Mouse (Mus musculus) testis, adult 2 months (tissue): ENCODE data around the gene Abca1. TPM values are rescaled to one million over a fixed set of nuclear protein-coding genes. Genes with fewer than 3 reads are reported as not detected.

Source experiments
- H3K27ac ChIP-seq: fragments of 200-500 bp; 2 replicates; pipeline ENCODE4 v1.5.1; 2012; ENCODE audit warnings: low read depth, low read length; ENCODE audit not compliant: control insufficient read depth, insufficient read depth
- H3K27me3 ChIP-seq: fragments of 200-500 bp; 2 replicates; pipeline ENCODE4 v1.6.1; 2012; ENCODE audit warnings: mild to moderate bottlenecking, low read length, moderate library complexity; ENCODE audit not compliant: control insufficient read depth, insufficient read depth
- H3K36me3 ChIP-seq: fragments of 200-500 bp; 2 replicates; pipeline ENCODE4 v1.6.1; 2012; ENCODE audit warnings: mild to moderate bottlenecking, low read length; ENCODE audit not compliant: control insufficient read depth, insufficient read depth
- H3K4me1 ChIP-seq: fragments of 200-500 bp; 2 replicates; pipeline ENCODE4 v1.6.1; 2012; ENCODE audit warnings: low read length; ENCODE audit not compliant: control insufficient read depth, insufficient read depth
- H3K4me3 ChIP-seq: fragments of 200-500 bp; 2 replicates; pipeline ENCODE4 v1.5.1; 2012; ENCODE audit warnings: low read depth, mild to moderate bottlenecking, low read length, moderate library complexity, mixed read lengths; ENCODE audit not compliant: control insufficient read depth
- CTCF ChIP-seq: fragments of 200-500 bp; IDR thresholded peaks from 2 replicates; pipeline ENCODE4 v1.5.1; 2012; ENCODE audit warnings: low read depth, mild to moderate bottlenecking, inconsistent platforms, low read length, moderate library complexity; ENCODE audit not compliant: control insufficient read depth, insufficient read depth, insufficient replicate concordance
- POLR2A ChIP-seq: fragments of 200-500 bp; IDR thresholded peaks from 2 replicates; pipeline ENCODE4 v1.6.1; 2012; ENCODE audit warnings: low read depth, mild to moderate bottlenecking, inconsistent platforms, low read length, moderate library complexity; ENCODE audit not compliant: control insufficient read depth
- polyA plus RNA-seq: library from polyadenylated mRNA; depleted of rRNA; stranded (reverse); fragments of >200 nt; gene quantifications from 2 replicates; pipeline ENCODE4 v1.2.3, GENCODE M21; 2012

Abca1 gene
- polyA plus RNA-seq, 1 experiment = 9.8 TPM

DNA sequence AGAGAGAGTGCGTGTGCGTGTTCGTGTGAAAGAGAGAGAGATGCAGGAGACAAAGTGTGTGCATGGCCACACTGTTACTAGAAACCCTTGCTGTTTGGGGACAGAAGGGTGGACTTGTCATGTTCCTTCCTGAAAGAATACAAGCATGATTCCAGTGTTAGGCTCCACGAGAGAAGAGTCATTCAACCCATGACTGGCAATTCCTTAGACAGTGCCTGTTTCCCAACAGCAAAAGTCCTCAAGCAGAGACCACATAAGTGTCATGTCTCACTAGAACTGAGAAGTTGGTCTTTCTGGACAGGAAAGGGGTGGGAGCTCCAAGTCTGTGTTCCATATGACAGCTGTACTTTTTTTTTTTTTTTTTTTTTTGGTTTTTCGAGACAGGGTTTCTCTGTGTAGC lies 10.1 kb downstream of the Abca1 start:
- no peak overlapping the region for H3K27ac ChIP-seq
- TF ChIP-seq POLR2A = no peak
- no peak for TF ChIP-seq CTCF
- no peaks in the 10 kb centered on the region; the same call in 1 of the 2 replicates for H3K4me1 ChIP-seq
- H3K36me3 ChIP-seq = no peaks in the 10 kb centered on the region
- no peak overlapping the region for H3K4me3 ChIP-seq
- no peaks in the 10 kb centered on the region for H3K27me3 ChIP-seq

DNA sequence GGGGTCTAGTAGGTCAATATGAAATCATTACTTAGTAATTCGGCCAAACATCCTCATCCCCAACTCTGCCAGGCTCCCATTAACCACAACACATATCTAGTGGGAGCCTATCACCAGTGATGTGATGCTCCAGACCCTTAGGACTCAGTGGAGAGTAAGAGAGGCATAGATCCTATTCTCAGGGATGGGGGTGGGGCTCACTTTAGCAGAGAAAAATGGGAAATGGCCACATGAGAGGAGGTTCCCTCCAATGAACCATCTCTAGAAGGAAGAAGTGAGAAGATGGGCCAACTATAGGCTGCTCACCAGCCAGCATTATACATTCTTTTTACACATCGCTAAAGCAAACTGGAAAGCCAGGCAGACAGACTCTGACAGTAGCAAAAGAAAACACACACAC lies 10.9 kb downstream of the Abca1 start:
- H3K27ac ChIP-seq = no peak overlapping the region; the same call in 1 of the 2 replicates
- H3K4me3 ChIP-seq = no peak overlapping the region
- no peaks in the 10 kb centered on the region for H3K36me3 ChIP-seq
- TF ChIP-seq CTCF = no peak
- TF ChIP-seq POLR2A = no peak
- no peaks in the 10 kb centered on the region for H3K27me3 ChIP-seq
- H3K4me1 ChIP-seq = no peaks in the 10 kb centered on the region; the same call in 1 of the 2 replicates

DNA sequence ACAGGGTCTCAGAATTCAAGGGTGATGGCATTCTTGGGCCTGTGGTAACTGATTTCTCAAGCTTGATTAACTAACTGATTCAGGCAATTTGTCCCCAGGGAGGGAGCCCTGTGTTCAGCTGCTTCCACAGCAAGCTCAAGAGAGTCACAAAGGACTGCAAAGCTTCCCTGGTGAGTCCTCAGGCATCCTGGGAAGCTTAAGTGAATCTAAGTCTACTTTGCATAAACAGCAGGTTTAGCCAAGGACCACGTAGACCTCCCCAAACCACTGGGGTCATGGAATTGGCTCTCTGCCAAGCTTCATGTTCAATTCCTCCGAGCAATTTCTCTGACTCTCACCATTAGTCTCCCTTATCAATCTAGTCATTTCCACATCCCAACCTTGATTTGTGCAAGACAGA lies 12.2 kb downstream of the Abca1 start:
- H3K36me3 ChIP-seq = no peaks in the 10 kb centered on the region
- H3K4me3 ChIP-seq = no peak overlapping the region
- no peak for TF ChIP-seq CTCF
- TF ChIP-seq POLR2A = no peak
- H3K27ac ChIP-seq = no peak overlapping the region
- no peaks in the 10 kb centered on the region for H3K27me3 ChIP-seq
- H3K4me1 ChIP-seq = no peaks in the 10 kb centered on the region; the same call in 1 of the 2 replicates

GRCm38 (mm10) chr4:53147046-53147445 lies 12.6 kb downstream of the Abca1 start:
- no peak overlapping the region for H3K27ac ChIP-seq
- no peak for TF ChIP-seq POLR2A
- no peak for TF ChIP-seq CTCF
- H3K4me3 ChIP-seq = no peak overlapping the region
- H3K27me3 ChIP-seq = no peaks in the 10 kb centered on the region
- no peaks in the 10 kb centered on the region for H3K36me3 ChIP-seq
- no peaks in the 10 kb centered on the region; the same call in 1 of the 2 replicates for H3K4me1 ChIP-seq

DNA sequence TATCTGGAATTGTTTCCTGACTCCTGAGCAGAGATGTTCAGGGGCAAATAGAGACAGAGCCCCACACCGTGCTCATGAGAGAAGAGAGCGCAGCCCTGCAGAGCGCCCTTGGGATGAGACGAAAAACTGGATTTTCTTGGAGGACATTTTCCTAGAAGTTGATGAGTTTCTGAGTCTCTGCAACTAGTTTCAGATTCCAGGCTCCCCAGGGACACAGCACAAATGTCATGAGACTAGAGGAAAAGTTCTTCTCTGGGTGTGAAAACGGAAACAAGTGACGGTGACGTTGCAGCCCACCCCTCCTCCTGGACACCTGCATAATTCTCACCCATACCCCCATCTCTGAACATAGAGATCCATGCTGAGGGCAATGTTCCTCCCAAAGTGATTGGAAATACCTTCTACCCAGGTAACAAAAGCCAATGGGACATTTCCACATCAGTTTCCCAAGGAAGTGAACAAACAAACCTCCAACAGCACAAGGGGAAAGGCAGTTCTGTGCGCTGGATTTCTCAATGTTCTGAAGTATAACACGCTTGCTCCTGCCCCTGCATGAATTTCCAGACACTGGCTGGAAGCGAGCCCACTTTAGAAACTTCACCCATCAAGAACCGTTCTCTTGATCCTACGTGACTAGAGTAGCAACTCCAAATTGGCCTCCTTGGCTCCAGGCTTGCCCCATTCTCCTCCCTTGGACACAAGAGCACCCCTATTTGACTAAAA lies 13.3 kb downstream of the Abca1 start:
- Histone ChIP-seq H3K27me3 (no peaks in the 10 kb centered on the region), H3K36me3 (no peaks in the 10 kb centered on the region), H3K27ac (no peak overlapping the region), H3K4me3 (no peak overlapping the region), H3K4me1 (no peaks in the 10 kb centered on the region; the same call in 1 of the 2 replicates)
- TF ChIP-seq CTCF (no peak), POLR2A (no peak)

GRCm38 (mm10) chr4:53145434-53146168 lies 14.1 kb downstream of the Abca1 start:
- Histone ChIP-seq H3K4me3 (no peak overlapping the region), H3K27me3 (no peaks in the 10 kb centered on the region), H3K36me3 (no peaks in the 10 kb centered on the region), H3K27ac (no peak overlapping the region), H3K4me1 (no peaks in the 10 kb centered on the region; the same call in 1 of the 2 replicates)
- TF ChIP-seq POLR2A (no peak), CTCF (no peak)

- Histone ChIP-seq H3K4me1 (no peaks in the 10 kb centered on the region; the same call in 1 of the 2 replicates), H3K4me3 (no peak overlapping the region), H3K27me3 (no peaks in the 10 kb centered on the region), H3K27ac (no peak overlapping the region), H3K36me3 (no peaks in the 10 kb centered on the region)
- no peak for TF ChIP-seq POLR2A
- TF ChIP-seq CTCF = no peak
These were observed 15.1 kb downstream of the Abca1 start for GRCm38 (mm10) chr4:53144571-53144970.
